Mouse (Mus musculus) heart, embryonic 10.5 days (tissue): Measurements from ENCODE around the gene Gapvd1. TPM values are rescaled to one million over a fixed set of nuclear protein-coding genes. Genes with fewer than 3 reads are reported as not detected.

Source experiments
- DNase-seq: peaks from one replicate; pipeline ENCODE4 v3.0.0-alpha.2; 2017; ENCODE audit warnings: low spot score
- H3K27ac ChIP-seq: fragments of 300-500 bp; sonication (generic); 2 replicates; pipeline ENCODE4 v1.5.1; 2016; ENCODE audit warnings: mild to moderate bottlenecking
- H3K27me3 ChIP-seq: fragments of 300-500 bp; sonication (generic); 2 replicates; pipeline ENCODE4 v1.6.1; 2016; ENCODE audit warnings: mild to moderate bottlenecking; ENCODE audit not compliant: poor library complexity, insufficient read depth, severe bottlenecking
- H3K36me3 ChIP-seq: fragments of 300-500 bp; sonication (generic); 2 replicates; pipeline ENCODE4 v1.6.1; 2016; ENCODE audit warnings: mild to moderate bottlenecking, moderate library complexity
- H3K4me1 ChIP-seq: fragments of 300-500 bp; sonication (generic); 2 replicates; pipeline ENCODE4 v1.6.1; 2016; ENCODE audit warnings: mild to moderate bottlenecking
- H3K4me3 ChIP-seq: fragments of 300-500 bp; sonication (generic); 2 replicates; pipeline ENCODE4 v1.5.1; 2016; ENCODE audit warnings: mild to moderate bottlenecking, moderate library complexity
- H3K9me3 ChIP-seq: fragments of 300-500 bp; sonication (generic); 2 replicates; pipeline ENCODE4 v1.6.1; 2016; ENCODE audit warnings: mild to moderate bottlenecking, moderate library complexity
- WGBS: fragments of 180-500 bp; shearing (Covaris S2); methylation state at CpG from one replicate; pipeline ENCODE4 v1.1.7; 2016; 5-methylcytosine and 5-hydroxymethylcytosine counted together
- polyA plus RNA-seq: library from polyadenylated mRNA; unstranded; fragments of >200 nt; fragmentation: Nextera tagmentation; extraction: Ambion mirVana; gene quantifications from 2 replicates; pipeline ENCODE4 v1.2.1, GENCODE M21; 2016

Gapvd1 gene
- polyA plus RNA-seq, 1 experiment from 2014 or later: 63.7 TPM

- H3K4me3 ChIP-seq: peak overlapping the region; percentile 62
- H3K36me3 ChIP-seq: peaks cover 23% of the 10 kb centered on the region
- no peaks in the 10 kb centered on the region for H3K9me3 ChIP-seq
- 17% methylated on average over 31 of the region's 31 CpGs for WGBS
- peaks cover 47% of the 10 kb centered on the region for H3K4me1 ChIP-seq
- H3K27ac ChIP-seq: peak overlapping the region; percentile 82
- H3K27me3 ChIP-seq: peaks cover 13% of the 10 kb centered on the region
- peak; percentile 91 for DNase-seq
These were observed 83.5 kb downstream of the Gapvd1 start for GRCm38 (mm10) chr2:34671385-34672026.

GRCm38 (mm10) chr2:34670470-34670869, 84.6 kb downstream of the Gapvd1 start:
- WGBS: 82% methylated on average over 6 of the region's 6 CpGs
- no peak for DNase-seq
- Histone ChIP-seq H3K27ac (no peak overlapping the region), H3K27me3 (peaks cover 13% of the 10 kb centered on the region), H3K4me1 (peaks cover 47% of the 10 kb centered on the region), H3K4me3 (no peak overlapping the region), H3K36me3 (peaks cover 13% of the 10 kb centered on the region; the same call in 1 of the 2 replicates), H3K9me3 (no peaks in the 10 kb centered on the region)

- Histone ChIP-seq H3K4me1 (peaks cover 47% of the 10 kb centered on the region), H3K27ac (peak overlapping the region; percentile 79), H3K36me3 (0 out of 2 replicates have a peak, but pooled peaks cover 5% of the 10 kb centered on the region), H3K27me3 (peaks cover 13% of the 10 kb centered on the region), H3K9me3 (no peaks in the 10 kb centered on the region), H3K4me3 (peak overlapping the region; percentile 29)
- DNase-seq: peak; percentile 80
- 32% methylated on average over 8 of the region's 8 CpGs for WGBS
These were observed 85.8 kb downstream of the Gapvd1 start for GRCm38 (mm10) chr2:34669203-34669746.

GRCm38 (mm10) chr2:34668440-34669191, 86.4 kb downstream of the Gapvd1 start:
- Histone ChIP-seq H3K27me3 (peaks cover 13% of the 10 kb centered on the region), H3K9me3 (no peaks in the 10 kb centered on the region), H3K36me3 (no peaks in the 10 kb centered on the region), H3K4me1 (peaks cover 47% of the 10 kb centered on the region), H3K4me3 (peak overlapping the region; percentile 29), H3K27ac (peak overlapping the region; percentile 79)
- no peak for DNase-seq
- 51% methylated on average over 17 of the region's 17 CpGs for WGBS

GRCm38 (mm10) chr2:34667820-34668219, 87.2 kb downstream of the Gapvd1 start:
- WGBS: 49% methylated on average over 10 of the region's 10 CpGs
- H3K27me3 ChIP-seq: peaks cover 13% of the 10 kb centered on the region
- H3K27ac ChIP-seq: peak overlapping the region; percentile 26; the same call in 1 of the 2 replicates
- H3K4me3 ChIP-seq: no peak overlapping the region
- H3K36me3 ChIP-seq: no peaks in the 10 kb centered on the region
- DNase-seq: no peak
- H3K9me3 ChIP-seq: no peaks in the 10 kb centered on the region
- peaks cover 47% of the 10 kb centered on the region for H3K4me1 ChIP-seq

GRCm38 (mm10) chr2:34647410-34647809, 107.6 kb downstream of the Gapvd1 start:
- Histone ChIP-seq H3K4me1 (peaks cover 16% of the 10 kb centered on the region), H3K27ac (no peak overlapping the region), H3K9me3 (no peaks in the 10 kb centered on the region), H3K27me3 (no peaks in the 10 kb centered on the region), H3K36me3 (no peaks in the 10 kb centered on the region), H3K4me3 (no peak overlapping the region)
- 84% methylated on average over 11 of the region's 11 CpGs for WGBS
- DNase-seq: no peak

- H3K27ac ChIP-seq: peak overlapping the region; percentile 81; the same call in 1 of the 2 replicates
- no peaks in the 10 kb centered on the region for H3K9me3 ChIP-seq
- WGBS: 6% methylated on average over 5 of the region's 5 CpGs
- no peak for DNase-seq
- peak overlapping the region; percentile 61 for H3K4me3 ChIP-seq
- H3K4me1 ChIP-seq: peaks cover 16% of the 10 kb centered on the region
- H3K36me3 ChIP-seq: no peaks in the 10 kb centered on the region
- H3K27me3 ChIP-seq: no peaks in the 10 kb centered on the region
These were observed 108.5 kb downstream of the Gapvd1 start for GRCm38 (mm10) chr2:34646541-34646865.

- DNase-seq: peak; percentile 98
- H3K9me3 ChIP-seq: no peaks in the 10 kb centered on the region
- peak overlapping the region; percentile 81 for H3K27ac ChIP-seq
- H3K4me1 ChIP-seq: peaks cover 16% of the 10 kb centered on the region
- H3K36me3 ChIP-seq: no peaks in the 10 kb centered on the region
- H3K4me3 ChIP-seq: peak overlapping the region; percentile 61
- 9% methylated on average over 21 of the region's 21 CpGs for WGBS
- no peaks in the 10 kb centered on the region for H3K27me3 ChIP-seq
These were observed 109.0 kb downstream of the Gapvd1 start for GRCm38 (mm10) chr2:34645851-34646540.

GRCm38 (mm10) chr2:34644571-34645526, 110.2 kb downstream of the Gapvd1 start:
- Histone ChIP-seq H3K27ac (no peak overlapping the region), H3K27me3 (no peaks in the 10 kb centered on the region), H3K4me3 (no peak overlapping the region; the same call in 1 of the 2 replicates), H3K9me3 (no peaks in the 10 kb centered on the region), H3K4me1 (peaks cover 16% of the 10 kb centered on the region), H3K36me3 (no peaks in the 10 kb centered on the region)
- no peak for DNase-seq
- 31% methylated on average over 22 of the region's 22 CpGs for WGBS

- no peak for DNase-seq
- Histone ChIP-seq H3K4me3 (no peak overlapping the region), H3K27ac (no peak overlapping the region), H3K36me3 (no peaks in the 10 kb centered on the region), H3K9me3 (no peaks in the 10 kb centered on the region), H3K27me3 (0 out of 2 replicates have a peak, but pooled peaks cover 3% of the 10 kb centered on the region), H3K4me1 (peaks cover 27% of the 10 kb centered on the region)
- 26% methylated on average over 2 of the region's 2 CpGs for WGBS
These were observed 112.7 kb downstream of the Gapvd1 start for GRCm38 (mm10) chr2:34642351-34642750.

GRCm38 (mm10) chr2:34639725-34640124, 115.3 kb downstream of the Gapvd1 start:
- Histone ChIP-seq H3K27me3 (0 out of 2 replicates have a peak, but pooled peaks cover 3% of the 10 kb centered on the region), H3K36me3 (no peaks in the 10 kb centered on the region), H3K4me1 (peaks cover 24% of the 10 kb centered on the region), H3K9me3 (no peaks in the 10 kb centered on the region), H3K4me3 (no peak overlapping the region), H3K27ac (no peak overlapping the region)
- 66% methylated on average over 5 of the region's 5 CpGs for whole genome bisulfite sequencing
- DNase-seq: no peak
